Mouse (Mus musculus) olfactory bulb, adult 2 months (tissue): Measurements from ENCODE around the gene Cacna1a.
"Not testable (repeated sequence)": the region's sequence is repeated elsewhere in the genome, so short reads cannot be mapped to it uniquely, and the experiment has no call there.

Experiments
- CTCF ChIP-seq: fragments of 200-500 bp; IDR thresholded peaks from 2 replicates; pipeline ENCODE4 v1.5.1; 2012; ENCODE audit warnings: low read depth, mild to moderate bottlenecking, low read length, moderate library complexity; ENCODE audit not compliant: insufficient read depth
- POLR2A ChIP-seq: fragments of 200-500 bp; IDR thresholded peaks from 2 replicates; pipeline ENCODE4 v1.6.1; 2012; ENCODE audit warnings: mild to moderate bottlenecking, low read depth, low read length, moderate library complexity; ENCODE audit not compliant: insufficient read depth

DNA sequence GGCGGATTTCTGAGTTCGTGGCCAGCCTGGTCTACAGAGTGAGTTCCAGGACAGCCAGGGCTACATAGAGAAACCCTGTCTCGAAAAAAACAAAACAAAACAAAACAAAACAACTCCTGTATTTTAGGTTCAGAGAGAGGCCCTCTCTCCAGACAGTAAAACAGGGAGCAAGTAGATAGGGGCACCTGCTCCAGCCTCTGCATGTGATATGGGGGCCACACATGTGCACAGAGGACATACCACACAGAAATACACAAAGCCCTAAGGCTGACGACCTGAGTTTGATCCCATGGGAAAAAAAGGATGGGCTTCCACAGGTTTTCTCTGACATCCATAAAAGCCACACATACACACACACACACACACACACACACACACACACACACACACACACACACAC, 235.2 kb downstream of the Cacna1a start:
- TF ChIP-seq POLR2A, CTCF: not testable (repeated sequence)
